Mouse (Mus musculus) heart, adult 8-10 months (tissue): ENCODE results near the gene Sp6. TPM values are rescaled to one million over a fixed set of nuclear protein-coding genes. Genes with fewer than 3 reads are reported as not detected.

ENCODE experiments used
- DNase-seq: peaks from one replicate; pipeline ENCODE4 v3.0.0; 2022; ENCODE audit warnings: low spot score
- total RNA-seq, 4 experiments: library from RNA; stranded (reverse); gene quantifications; 2 replicates each; pipeline ENCODE4 v1.2.4; 2022

The Sp6 gene
- total RNA-seq = under 1 TPM in 3 of 4 experiments, not detected in 1; 0.08 to 0.28 (median 0.23) TPM

DNA sequence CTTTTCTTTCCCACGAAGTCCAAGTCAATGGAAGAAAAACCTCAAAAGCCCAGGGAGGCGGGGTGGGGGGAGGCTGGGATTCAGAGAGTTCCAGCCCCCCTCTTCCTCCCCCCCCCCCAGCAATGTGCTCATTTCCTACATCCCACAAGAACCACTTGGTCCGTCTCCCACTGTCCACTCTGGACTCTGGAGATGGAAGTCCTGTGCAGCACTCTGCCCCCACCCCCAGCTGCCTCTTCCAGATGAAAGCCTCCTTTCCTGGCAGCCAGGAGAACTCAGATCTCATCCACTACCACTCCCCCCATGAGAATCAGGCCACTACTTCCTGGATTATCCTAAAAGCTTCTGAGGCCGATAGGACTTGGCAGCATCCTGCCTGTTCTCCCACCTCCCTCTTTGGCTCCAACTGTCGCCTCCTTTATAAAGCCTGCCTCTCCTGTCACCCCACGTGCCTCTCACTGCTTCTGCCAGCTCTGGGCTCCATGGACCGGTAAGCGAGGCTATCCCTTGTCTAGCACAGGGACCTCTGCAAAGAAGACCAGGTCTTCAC is at the start of gene Sp6:
TSS of gene Sp6 (plus strand) at position 274 of the 550 bp plus-strand sequence.
- DNase-seq = no peak

DNA sequence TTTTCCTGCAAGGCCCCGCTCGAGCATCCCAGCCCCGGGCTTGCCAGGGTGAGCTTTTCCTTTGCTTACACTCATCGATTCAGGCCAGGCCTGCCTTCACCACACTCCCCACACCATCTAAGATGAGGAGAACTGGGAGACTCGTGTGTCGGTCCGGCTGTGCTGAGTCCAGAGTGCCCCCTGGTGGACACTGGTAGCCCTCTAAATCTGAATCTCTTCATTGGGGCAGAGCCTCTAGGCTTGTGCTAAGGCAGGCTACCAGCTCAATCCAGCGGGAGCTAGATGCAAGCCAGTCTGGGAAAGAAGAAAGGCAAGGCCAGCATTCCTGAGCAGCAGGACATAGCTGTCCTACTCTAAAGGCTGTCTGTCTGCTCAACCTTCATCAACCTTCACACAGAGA is 49.6 kb upstream of the Sp6 start:
- DNase-seq = peak; percentile 88

DNA sequence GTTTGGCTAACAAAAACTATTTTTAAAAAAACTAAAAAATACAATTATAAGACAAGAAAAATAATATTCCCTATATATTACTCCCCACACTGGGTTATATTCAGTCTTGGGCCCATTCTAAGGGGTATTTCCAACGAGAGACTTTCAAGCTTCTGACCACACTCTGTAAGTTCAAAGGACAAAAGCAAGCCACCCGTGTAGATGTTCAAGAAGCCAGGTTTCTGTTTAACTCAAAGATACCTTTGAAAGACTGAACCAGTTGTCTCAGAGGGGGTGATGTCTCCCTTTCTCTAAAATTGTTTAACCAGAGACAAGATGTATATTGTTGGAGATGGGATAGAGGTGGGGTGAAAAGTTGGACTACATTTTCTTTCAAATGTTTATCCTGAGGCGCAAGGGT is 47.0 kb upstream of the Sp6 start:
- no peak for DNase-seq

DNA sequence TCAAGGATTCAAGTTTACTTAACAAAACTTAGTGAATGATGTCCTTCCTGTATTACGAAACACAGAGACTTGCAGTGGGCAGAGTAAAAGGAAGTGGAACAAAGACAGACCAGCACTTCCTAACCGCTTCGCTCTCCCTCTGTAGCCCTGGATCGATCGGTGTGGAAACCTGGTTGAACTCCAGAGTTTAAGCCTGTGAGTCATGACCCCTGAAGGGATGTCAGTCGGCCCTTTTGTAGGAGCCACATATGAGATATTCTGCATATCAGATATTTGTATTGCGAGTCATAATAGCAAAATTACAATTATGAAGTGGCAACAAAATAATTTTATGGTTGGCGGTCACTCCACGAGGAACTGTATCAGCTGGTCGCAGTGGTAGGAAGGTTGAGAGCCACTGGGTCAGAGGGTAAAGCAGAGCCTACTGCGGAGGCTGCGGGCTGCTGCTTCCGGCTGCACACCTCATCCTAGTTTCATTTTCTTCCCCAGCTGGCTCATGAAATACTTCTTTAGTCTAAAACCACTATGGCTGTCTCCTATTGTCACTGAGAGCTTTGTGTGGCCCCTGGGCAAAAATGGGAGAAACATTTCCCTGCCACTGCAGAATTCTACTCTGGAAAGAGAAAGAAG is 46.2 kb upstream of the Sp6 start:
- peak; percentile 59 for DNase-seq

DNA sequence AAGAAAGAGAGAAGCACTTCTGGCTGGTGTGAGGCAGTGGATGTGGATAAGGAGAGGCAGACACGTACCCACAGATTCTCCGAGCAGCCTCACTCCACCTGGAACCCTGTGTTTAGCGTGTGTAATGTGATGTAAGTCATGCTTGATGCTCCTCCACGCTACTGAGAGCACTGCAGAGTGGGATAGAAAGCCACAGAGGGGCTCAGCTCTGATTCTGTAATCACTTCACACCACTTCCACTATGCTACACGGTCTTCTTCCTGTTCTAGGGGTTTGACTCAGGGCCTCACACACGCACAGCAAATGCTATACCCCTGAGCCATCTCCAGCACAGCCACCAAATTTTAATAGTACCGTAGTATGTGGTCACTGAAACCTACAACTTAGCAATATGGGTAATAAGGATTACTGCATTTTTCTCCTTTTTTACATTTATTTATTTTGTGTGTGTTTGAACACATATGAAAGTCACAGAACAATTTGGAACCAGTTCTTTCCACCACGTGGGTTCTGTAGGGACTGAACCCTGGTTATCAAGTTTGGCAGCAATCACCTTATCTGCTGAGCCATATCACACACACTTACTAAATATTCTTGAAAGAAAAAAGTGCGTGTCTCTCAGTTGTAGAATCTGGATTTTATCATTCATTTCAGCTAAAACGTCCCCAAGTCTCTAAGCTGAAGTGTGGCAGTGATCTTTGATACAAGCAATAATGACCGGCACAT is 45.5 kb upstream of the Sp6 start:
- DNase-seq = no peak

DNA sequence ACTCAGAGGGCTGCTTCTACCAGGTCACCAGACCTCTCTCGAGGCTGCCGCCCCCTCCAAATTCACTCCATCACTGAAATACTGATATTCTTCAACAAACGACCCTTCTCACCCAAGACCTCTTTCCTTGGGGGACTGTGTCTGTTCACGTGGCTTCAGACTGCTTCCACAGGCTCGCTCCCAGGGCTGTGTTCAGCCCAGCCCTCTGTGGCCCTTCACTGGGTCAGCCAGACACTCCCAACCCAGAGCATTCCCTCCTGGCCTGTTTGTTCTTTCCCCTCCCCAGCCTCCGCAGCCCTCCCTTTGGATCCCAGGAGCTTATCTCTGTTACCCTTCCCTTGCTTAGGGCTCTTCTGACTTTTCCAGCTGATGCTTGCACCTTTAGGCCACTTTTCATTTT is 44.7 kb upstream of the Sp6 start:
- DNase-seq = peak; percentile 42

DNA sequence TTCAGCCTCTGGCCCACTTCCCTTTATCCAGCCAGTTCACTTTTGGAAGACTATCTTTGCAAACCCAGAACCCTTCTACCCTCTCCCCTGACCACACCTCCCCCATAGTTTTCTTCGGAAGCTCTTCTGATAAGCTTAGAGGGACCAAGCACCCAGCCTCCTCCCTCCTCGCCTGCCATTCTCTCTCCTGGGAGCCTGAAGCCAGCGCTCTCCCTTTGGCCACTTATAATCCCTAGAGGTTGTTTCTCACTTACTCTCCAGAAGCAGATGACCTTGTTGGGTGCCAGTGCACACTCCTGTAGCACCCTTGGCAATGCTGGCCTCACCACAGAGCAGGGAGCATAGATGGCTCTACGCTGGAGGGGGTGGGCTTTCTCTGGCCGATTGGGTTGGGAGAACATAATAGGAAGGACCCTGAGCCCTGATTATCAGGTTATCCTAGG is 43.9 kb upstream of the Sp6 start:
- peak; percentile 48 for DNase-seq

DNA sequence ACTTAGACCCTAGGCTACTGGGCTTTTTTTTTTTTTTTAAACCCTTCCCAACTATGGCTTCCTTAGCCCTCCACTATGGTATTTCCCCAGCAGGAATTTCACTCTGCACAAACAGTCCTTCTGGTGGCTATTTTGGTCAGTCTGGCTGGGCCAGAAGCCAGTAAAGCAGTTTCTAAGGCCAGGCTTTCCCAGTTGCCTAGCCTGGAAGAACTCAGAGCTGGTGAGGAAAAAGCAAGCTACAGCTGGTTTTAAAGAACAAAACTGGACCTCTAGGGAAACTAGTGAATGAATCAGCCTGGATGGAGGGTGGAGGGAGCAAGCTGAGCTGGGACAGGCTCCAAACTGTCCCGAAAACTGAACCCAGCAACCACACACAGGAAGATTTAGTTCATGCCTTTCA is 43.4 kb upstream of the Sp6 start:
- DNase-seq = peak; percentile 90

DNA sequence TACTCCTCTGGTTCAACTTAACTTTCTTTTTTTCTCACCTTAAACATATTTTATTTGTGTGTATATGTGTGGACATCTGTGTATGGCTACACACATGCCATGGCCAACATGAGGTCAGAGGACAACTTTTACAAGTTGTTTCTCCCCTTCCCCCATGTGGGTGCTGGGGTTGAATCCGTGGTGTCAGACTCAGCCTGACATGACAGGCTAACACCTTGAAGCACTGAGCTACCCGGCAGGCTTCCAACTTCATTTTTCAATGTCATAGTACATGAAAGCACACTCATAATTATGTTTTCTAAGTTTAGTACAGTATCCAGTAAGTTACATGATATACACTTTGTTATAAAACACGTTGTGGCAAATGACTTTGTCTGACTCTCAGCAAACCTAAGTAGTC is 42.9 kb upstream of the Sp6 start:
- no peak for DNase-seq

DNA sequence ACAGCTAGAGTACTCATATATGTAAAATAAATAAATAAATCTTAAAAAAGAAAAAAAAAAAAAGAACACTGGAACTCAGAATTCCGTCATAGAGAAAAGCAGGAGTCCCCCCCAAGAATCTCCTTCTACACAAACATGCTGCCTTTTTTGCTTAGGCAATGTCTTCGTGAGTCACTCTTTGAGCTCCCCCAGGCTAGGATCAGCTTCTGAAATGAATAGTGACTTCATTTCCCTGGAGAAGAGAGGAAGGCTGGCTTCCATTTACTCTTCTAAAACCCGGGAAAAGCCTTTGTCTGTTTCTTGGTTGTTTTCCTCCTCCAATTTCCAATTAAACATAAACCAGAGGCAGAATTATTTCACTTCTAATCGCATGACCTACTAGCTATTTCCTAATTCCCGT is 40.3 kb upstream of the Sp6 start:
- no peak for DNase-seq

DNA sequence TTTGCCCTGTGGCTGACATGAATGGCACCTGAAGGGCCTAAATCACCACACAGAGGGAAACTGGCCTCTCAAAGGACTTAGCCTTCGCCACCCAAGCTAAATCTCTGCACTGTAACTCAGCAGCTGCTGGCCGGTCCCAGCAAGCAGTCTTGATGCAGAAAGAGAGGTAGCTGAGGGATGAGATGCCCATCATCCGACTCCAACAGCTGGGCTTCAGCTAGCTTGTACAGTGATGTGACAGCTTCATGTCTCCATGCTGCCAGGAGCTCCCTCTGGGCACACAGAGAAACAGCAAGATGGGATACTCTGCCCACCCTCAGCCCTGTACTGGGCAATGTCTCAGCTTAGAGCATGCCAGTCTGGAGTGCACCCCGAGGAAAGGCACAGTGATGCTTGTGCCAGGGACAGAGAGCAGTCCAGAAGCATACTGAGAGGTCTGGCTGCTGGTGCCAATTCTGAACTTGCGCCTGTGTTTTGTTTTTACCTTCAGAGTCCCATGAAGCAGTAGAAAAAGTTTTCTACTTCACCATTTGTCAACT is 39.7 kb upstream of the Sp6 start:
- DNase-seq = no peak

DNA sequence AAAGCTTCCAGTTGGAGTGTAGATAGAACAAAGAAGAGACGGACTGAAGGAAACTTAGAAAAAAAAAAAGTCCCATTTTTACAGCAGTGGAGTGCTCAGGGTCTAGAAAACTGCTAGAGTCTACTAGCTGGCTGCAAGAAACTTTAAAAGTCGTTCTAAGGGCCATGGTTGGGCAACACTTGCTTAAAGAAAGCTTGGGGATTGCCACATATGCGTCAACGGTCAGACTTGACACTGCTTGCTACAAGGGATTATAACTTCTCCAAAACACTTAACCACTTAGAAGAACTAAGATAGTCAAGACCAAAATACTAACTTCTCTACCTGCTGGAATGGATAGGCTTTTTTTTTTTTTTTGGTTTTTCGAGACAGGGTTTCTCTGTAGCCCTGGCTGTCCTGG is 38.4 kb upstream of the Sp6 start:
- DNase-seq = no peak

DNA sequence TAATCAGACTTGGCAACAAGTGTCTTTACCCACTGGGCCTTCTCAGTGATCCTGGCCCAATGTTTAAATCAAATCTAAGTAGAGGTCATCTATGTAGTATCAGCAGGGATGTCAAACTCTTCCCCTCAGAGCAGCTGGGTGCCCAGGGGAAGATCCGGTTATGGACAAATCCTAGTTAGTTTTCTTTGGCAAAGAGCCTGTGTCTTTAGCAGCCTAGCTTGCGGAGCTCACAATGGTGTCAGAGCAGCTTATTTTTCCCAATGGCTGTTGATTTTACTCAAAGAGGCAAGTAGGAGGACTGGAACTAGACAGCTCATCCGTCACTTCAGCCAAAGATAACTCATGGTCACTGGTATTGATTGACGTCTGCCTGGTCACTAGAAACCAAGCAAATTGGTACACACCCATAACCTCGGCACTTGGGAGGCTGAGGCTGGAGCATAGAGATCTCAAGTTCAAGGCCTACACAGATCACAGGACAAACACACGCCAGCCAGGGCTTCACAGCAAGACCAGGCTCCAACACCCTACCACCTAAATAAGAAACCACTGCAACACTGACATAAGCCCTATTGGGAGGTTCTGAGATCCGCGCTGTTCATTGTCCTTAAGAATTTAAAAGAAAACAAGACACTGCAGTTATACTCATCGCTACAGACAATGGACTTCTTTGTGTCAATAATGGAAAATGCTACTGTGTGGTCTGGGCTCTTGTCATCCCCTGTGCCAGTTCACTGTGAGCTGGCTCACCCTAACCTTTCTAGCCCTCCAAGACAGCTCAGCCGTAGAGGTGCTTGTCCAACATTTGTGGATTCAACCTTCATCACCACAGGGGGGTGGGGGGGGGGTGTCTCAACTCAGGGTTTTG is 37.4 kb upstream of the Sp6 start:
- no peak for DNase-seq

DNA sequence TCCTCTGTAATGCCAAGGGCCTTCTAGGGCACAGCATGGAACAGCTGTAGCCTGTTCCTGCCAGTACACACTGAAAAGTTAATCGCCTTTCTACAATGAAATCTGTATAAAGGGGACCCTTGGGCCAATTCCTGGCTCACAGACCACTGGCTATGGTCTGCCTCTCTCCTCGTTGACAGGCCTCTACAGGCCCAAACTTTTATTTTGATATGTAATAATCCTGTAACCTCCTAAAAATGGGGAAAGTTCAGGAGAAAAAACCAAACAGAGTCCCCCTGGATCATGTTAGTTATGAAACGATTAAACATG is 36.9 kb upstream of the Sp6 start:
- no peak for DNase-seq

DNA sequence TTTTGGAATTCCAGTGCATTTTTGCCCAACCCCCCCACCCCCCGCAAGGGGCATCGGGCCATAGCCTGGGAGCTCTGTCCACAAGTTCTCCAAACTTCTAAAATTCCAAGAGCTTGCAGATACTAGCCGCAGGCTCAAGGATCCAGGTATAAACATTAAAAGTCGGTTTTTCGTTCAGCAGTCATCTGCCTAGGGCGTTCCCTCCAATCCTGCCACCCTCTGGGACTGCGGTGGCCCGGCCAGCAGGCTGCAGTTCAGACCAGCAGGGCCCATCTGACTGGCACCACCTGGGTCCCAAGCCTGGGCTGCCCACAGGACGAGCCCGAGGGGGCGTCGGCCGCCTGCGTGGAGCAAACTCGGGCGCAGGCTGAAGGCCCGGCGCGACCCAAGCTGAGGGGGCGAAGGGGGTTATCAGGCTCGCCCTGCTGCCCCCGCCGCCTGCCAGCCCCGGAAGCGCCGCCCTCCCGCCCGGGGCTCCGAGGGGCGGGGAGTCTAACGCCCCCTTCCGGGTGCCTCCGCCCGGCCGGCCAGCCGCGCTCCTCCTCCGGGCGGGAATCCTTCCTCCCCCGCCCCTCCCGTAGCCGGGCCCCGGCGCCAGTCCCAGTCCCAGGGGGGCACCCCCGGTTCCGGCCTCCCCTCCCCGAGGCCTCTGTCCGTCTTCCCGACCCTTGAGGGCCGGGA is 36.1 kb upstream of the Sp6 start:
- peak; percentile 80 for DNase-seq

DNA sequence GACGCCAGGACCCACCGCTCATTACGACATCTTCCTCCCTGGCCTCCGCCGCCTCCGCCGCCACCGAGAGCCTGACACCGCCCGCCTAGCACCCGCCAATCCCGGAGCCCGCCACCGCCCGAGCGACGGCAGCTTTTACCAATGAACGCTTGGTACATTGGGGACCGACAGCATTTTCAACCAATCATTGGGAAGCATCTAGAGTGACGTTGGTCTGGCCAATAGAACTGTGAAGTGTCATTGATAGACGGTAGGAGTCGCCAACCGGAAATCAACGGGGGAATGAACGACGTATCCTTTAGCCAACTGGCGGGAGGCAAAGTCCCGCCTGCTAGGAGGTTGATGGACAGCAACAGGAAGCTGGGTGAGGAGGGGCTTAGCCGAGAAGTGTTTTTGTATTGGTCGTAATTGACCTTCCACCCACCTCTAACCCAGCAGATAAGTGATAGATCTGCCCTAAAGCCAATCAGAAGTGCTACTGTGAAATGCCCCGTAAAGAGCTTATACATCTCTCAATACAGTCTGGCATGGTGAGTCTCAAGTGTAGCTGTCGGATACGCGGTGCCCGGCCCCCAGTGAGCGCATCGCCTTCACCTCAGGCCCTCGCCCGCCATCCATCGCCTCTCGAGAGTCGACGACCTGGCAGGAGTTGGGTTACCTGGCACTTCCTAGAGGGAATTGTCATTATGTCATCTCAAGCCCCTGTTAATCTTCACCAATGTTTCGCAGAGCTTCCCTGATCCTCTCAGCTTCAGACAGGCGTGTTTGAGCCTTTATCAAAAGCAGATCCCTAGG is 35.4 kb upstream of the Sp6 start:
- DNase-seq = peak; percentile 100

DNA sequence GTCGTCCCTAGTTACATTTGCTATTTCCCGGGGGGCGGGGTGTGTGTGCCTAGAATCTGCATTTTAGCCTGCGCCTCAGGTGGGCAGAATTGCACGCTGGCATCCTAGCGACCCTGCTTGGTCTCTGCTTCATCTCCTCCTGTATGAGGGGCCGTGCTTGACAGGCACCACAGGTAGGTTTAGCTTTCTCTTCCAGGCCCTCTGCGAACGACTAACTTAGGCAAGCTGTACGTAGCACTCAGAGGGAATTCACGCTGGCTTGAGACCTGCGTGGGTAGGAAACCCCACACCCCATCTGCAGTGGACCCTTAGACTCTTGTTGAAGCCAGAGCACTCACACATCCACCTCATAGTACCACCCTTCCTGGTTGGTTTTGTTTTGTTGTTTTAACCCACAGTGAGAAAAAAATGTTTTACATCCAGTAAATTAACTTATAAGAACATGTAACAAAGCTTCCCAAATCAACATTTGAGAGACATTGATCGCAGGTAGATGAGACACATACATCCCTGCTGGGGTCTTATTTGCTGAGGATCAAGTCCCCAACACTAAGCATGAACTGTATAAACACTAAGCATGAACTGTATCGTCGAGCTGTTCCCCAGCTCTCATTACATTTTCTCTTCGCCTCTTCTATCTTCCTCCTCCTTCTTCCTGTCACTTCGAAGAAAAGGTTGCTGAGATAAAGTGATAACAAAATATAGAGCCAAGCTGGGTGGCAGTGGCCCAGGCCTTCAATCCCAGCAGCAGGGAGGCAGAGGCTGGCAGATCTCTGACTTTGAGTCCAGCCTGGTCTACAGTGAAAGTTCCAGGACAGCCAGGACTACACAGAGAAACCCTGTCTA is 34.6 kb upstream of the Sp6 start:
- no peak for DNase-seq

DNA sequence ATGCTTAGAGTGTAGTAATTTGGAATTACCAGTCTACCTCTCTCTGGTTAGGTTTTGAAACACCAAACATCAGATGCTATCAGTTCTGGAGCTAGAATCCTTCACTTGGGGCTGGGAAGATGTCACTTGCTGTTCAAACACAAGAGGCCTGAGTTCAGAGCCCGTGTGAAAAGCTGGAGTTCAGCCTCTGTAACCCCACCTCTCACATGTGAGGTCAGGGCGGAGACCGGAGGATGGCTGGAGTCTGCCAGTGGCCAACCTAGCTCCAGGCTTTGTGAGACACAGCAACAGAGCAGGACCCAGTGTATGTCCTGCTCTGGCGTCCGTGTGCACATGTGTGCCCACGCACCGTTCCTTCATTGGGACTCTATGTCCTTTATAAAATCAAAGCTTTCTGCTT is 33.9 kb upstream of the Sp6 start:
- DNase-seq = no peak

DNA sequence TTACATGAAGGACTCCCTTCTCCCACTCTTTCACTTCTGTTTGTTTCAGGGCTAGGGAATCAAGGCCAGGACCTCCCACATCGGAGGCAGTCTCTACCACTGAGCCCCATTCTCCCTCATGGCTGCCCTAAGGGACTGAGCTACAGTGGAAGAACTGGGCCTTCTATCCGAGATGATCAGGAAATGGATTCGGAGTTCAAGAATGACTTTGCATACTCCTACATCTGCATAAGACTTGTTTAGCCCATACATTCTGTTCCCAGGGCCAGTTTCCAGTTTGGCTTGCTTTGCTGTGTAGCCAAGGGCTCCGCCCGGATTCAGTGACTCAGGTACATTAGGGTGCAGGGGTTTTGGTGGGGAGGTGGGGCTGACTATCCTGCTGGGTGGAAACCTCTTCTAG is 33.2 kb upstream of the Sp6 start:
- no peak for DNase-seq

DNA sequence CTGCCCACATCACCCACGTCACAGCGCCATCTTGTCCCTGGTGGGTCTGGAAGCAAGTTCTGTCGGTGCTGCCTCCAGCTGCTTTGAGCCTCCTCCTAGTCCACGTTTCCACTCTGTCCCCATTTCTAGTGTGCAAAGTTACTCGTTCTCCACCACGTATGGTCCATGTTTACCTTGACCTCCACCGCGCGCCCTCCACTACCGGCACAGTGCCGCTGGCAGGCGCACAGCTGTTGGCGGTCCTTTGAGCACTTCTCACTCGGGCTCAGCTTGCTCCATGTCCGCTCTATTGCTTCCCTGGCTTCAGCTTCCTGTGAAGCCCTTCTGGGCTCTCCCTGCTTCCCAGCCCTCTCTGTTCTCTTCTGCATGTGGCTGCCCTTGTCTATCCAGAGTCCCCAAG is 31.7 kb upstream of the Sp6 start:
- no peak for DNase-seq
